Mouse (Mus musculus) liver, adult (tissue): Measurements from ENCODE around the gene Fkbp1b.

Experiments
- GATA4 ChIP-seq: IDR thresholded peaks from 2 replicates; pipeline ENCODE4 v1.6.1; 2014; ENCODE audit warnings: mild to moderate bottlenecking, low read length; ENCODE audit not compliant: insufficient replicate concordance

The Fkbp1b gene

GRCm38 (mm10) chr12:4863654-4864337, 22.4 kb upstream of the Fkbp1b start:
- TF ChIP-seq GATA4 = no peak

GRCm38 (mm10) chr12:4862672-4863071, 21.3 kb upstream of the Fkbp1b start:
- no peak for TF ChIP-seq GATA4

- no peak for TF ChIP-seq GATA4
These were observed 18.0 kb upstream of the Fkbp1b start for GRCm38 (mm10) chr12:4859241-4859914.

GRCm38 (mm10) chr12:4856834-4857233, 15.4 kb upstream of the Fkbp1b start:
- no peak for TF ChIP-seq GATA4

DNA sequence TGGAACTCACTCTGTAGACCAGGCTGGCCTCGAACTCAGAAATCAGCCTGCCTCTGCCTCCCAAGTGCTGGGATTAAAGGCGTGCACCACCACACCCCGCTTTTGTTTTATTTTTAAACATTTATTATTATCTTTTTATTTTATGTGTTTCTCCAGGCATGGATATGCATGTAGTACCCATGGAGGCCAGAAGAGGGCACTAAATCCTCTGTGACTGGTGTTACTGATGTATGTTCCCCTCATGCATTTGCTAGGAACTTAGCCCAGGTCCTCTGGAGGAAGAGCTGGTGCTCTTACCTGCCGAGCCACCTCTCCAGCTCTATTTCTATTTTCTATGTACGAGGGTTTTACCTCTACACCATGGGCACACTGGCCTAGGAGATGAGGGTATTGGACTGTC, 14.8 kb upstream of the Fkbp1b start:
- no peak for TF ChIP-seq GATA4

- TF ChIP-seq GATA4 = no peak
These were observed 2.4 kb upstream of the Fkbp1b start for GRCm38 (mm10) chr12:4843741-4844140.

DNA sequence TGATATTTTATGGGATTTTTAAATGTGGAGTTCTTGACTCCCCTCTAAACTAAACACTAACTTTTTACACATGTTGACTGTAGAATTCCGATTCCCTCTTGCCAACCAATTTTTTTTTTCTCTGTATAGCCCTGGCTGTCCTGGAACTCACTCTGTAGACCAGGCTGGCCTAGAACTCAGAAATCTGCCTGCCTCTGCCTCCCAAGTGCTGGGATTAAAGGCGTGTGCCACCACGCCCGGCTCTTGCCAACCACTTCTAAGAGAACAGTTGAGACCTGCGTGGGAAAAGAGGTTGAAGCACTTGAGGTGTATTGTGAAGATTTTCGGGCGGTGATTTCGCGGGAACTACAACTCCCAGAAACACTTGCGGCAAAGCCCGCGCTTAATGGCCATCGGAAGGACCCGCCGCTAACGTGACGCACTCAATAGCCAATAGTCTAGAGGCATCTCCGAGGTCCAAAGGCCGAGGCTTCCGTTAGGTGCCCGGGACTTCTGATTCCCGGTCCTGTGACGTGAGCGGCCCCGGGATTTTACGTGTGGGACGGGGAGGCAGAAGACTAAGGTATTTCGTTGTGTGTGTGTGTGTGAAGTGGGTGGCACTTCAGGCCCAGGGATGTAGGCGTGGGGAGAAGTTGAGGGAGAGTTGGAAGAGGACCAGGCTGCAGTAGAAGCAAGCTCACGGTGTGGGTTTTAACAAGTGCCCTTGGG, 1.7 kb upstream of the Fkbp1b start, which contains the start of gene Wdcp:
TSS of gene Wdcp (plus strand) at position 414 of the 708 bp plus-strand sequence.
- TF ChIP-seq GATA4 = no peak

GRCm38 (mm10) chr12:4842456-4842855, 1.1 kb upstream of the Fkbp1b start:
- no peak for TF ChIP-seq GATA4

GRCm38 (mm10) chr12:4840741-4841140, 650 bp downstream of the Fkbp1b start:
- no peak for TF ChIP-seq GATA4

DNA sequence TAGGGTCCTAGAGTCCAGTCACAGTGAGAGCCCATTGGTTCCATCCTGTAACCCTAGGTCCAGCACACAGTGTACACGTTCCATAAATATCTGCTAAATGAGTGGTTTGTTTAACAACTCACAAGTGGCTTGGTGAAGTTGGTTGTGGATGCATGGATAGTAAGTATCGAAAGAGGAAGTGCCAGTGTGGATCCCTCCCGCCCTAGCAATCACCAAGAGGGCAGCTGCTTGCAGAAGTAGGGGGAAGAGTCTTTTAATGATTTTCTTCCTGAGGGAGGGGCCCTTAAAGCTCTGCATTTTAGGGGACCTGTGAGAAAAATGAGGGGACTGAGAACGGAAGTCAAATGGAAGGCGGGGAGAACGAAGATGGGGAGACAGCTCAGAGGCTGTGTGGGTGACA, 1.4 kb downstream of the Fkbp1b start:
- no peak for TF ChIP-seq GATA4

DNA sequence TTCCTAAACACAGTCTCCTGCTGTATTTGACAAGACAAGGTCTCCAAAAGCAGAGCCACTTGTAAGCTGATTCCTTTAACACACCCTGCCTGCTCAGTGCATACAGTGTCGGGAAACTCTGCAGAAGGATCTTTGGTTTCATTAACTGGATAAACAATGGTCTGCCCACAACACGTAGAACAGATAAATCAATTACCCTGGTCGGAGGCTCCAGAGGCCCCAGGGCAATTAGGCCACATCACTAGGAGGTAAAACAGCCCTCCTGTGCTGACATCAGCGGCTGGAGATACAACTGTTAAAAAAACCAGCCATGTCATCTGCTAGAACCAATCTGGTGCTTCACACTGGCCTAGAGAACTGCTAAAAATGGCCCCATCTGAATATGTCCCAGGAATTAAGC, 4.4 kb downstream of the Fkbp1b start:
- TF ChIP-seq GATA4 = no peak

DNA sequence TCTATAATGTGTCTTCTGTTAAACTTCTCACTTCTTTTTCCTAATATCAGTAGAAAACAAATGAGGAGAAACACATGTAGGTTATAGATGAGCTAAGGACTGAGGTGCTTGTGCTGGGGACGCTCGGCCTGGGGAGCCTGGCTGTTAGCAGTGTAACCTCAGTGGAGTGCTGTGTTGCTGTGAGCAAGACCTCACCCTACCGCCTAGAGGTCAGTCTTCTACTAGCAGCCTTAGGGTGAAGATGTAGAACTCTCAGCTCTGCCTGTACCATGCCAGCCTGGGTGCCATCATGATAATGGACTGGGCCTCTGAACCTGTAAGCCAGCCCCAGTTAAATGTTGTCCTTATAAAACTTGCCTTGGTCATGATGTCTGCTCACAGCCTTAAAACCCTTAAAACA, 14.1 kb downstream of the Fkbp1b start:
- no peak for TF ChIP-seq GATA4

DNA sequence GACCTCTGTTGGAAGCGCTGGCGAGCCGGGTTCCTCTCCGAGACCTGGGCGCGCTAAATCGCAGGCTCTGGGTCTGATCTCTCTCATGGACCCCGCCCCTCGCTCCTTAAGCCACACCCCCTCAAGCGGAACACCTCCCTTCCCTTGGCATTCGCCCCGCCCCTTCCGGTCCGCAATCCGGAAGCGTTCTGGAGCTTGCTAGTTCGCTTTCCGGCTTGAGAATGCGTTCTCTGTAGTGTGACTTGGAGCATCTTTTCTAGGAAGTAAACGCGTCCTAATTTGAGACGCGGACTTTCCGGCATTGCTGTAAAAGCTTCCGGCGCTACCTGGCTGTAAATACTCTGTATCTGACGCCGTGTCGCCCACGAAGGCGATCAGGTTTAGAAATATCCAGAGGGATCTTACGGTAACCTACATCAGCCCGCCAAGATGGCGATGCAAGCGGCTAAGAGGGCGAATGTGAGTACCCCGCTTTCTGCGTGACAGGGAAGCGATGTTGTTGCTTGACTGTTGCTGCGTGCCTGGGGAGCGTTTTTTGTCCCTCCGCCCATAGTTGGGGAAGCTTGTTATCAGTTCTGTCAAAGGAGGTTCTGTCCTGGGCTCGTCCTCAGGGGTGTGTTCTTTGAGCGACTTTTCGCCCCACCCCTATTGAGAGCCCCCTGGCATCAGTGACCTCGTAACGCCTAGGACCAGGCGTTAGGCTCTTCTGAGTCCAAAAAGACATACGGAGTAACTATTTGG, 23.9 kb downstream of the Fkbp1b start, which contains the start of gene Sf3b6:
TSS of gene Sf3b6 (plus strand) at position 184 of the 741 bp plus-strand sequence.
- TF ChIP-seq GATA4 = no peak; the same call in 1 of the 2 replicates

GRCm38 (mm10) chr12:4816680-4817360, 24.6 kb downstream of the Fkbp1b start:
- no peak for TF ChIP-seq GATA4

DNA sequence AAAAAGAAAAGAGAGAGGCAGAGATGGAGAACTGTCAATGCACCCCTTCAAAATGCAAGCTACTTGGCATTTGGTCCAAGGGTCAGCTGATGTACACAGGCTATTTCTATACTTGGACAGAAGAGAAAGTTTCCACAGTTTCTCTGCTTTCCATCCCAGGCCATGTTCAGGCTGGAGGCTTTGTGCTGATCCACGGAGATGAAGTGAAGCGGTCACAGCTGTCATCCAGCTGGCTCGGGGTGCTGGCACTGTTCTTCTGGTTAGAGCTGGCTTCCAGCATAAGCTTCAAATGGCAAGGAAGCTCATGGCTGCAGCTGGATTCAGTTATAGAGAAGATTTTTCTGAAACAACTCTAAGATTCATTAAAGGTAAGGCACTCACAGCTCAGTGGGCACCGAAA, 27.8 kb downstream of the Fkbp1b start:
- TF ChIP-seq GATA4 = no peak
